Mouse (Mus musculus): ENCODE measurements around the gene Hist1h2ae. TPM values are rescaled to one million over a fixed set of nuclear protein-coding genes. Genes with fewer than 3 reads are reported as not detected.

Hist1h2ae gene
- polyA plus RNA-seq, 1 experiment from 2014 or later, result 158 TPM

Other genes starting within 250 kb of the Hist1h2ae start
- gene Zfp322a, start 202.0 kb downstream of the Hist1h2ae start, polyA plus RNA-seq (2015; fragmentation: Nextera tagmentation; extraction: Ambion mirVana), result 17.3 and 18.4 TPM in 2 replicates
- gene Abt1, start 147.4 kb downstream of the Hist1h2ae start, polyA plus RNA-seq (2015; fragmentation: Nextera tagmentation; extraction: Ambion mirVana), result 6.4 and 6.9 TPM in 2 replicates
- 2.5 and 3.0 TPM in 2 replicates for gene Btn1a1, start 105.3 kb downstream of the Hist1h2ae start, polyA plus RNA-seq (2015; fragmentation: Nextera tagmentation; extraction: Ambion mirVana)
- not detected in 2 replicates for gene Btn2a2, start 82.4 kb downstream of the Hist1h2ae start, polyA plus RNA-seq (2015; fragmentation: Nextera tagmentation; extraction: Ambion mirVana)
- 10.2 and 10.9 TPM in 2 replicates for gene Hist1h4h, start 40.2 kb downstream of the Hist1h2ae start, polyA plus RNA-seq (2015; fragmentation: Nextera tagmentation; extraction: Ambion mirVana)
- 40.9 and 45.6 TPM in 2 replicates for gene Hist1h2af, start 37.3 kb downstream of the Hist1h2ae start, polyA plus RNA-seq (2015; fragmentation: Nextera tagmentation; extraction: Ambion mirVana)
- 18.3 and 26.4 TPM in 2 replicates for gene Hist1h3g, start 35.8 kb downstream of the Hist1h2ae start, polyA plus RNA-seq (2015; fragmentation: Nextera tagmentation; extraction: Ambion mirVana)
- gene Hist1h2bh, start 27.8 kb downstream of the Hist1h2ae start, polyA plus RNA-seq (2015; fragmentation: Nextera tagmentation; extraction: Ambion mirVana), result 2.3 and 2.8 TPM in 2 replicates
- 5.0 and 8.1 TPM in 2 replicates for gene Hist1h3f, start 27.2 kb downstream of the Hist1h2ae start, polyA plus RNA-seq (2015; fragmentation: Nextera tagmentation; extraction: Ambion mirVana)
- gene Hist1h4f, start 19.6 kb downstream of the Hist1h2ae start, polyA plus RNA-seq (2015; fragmentation: Nextera tagmentation; extraction: Ambion mirVana), result 7.3 and 7.9 TPM in 2 replicates
- gene Hist1h1d, start 18.0 kb downstream of the Hist1h2ae start, polyA plus RNA-seq (2015; fragmentation: Nextera tagmentation; extraction: Ambion mirVana), result 0.91 and 1.1 TPM in 2 replicates
- 15.3 and 18.5 TPM in 2 replicates for gene Hist1h3e, start 8.9 kb downstream of the Hist1h2ae start, polyA plus RNA-seq (2015; fragmentation: Nextera tagmentation; extraction: Ambion mirVana)
- gene Hist1h2bg, start 176 bp upstream of the Hist1h2ae start, polyA plus RNA-seq (2015; fragmentation: Nextera tagmentation; extraction: Ambion mirVana), result 22.9 and 29.0 TPM in 2 replicates
- 18.8 and 26.9 TPM in 2 replicates for gene Hist1h2bf, start 3.0 kb upstream of the Hist1h2ae start, polyA plus RNA-seq (2015; fragmentation: Nextera tagmentation; extraction: Ambion mirVana)
- 4.1 and 8.1 TPM in 2 replicates for gene Hist1h2ad, start 3.2 kb upstream of the Hist1h2ae start, polyA plus RNA-seq (2015; fragmentation: Nextera tagmentation; extraction: Ambion mirVana)
- 19.3 and 30.4 TPM in 2 replicates for gene Hist1h3d, start 4.5 kb upstream of the Hist1h2ae start, polyA plus RNA-seq (2015; fragmentation: Nextera tagmentation; extraction: Ambion mirVana)
- gene Hist1h4d, start 10.4 kb upstream of the Hist1h2ae start, polyA plus RNA-seq (2015; fragmentation: Nextera tagmentation; extraction: Ambion mirVana), result 202 and 234 TPM in 2 replicates
- 2.5 and 3.2 TPM in 2 replicates for gene Hist1h2be, start 49.9 kb upstream of the Hist1h2ae start, polyA plus RNA-seq (2015; fragmentation: Nextera tagmentation; extraction: Ambion mirVana)
- gene Hist1h1e, start 51.3 kb upstream of the Hist1h2ae start, polyA plus RNA-seq (2015; fragmentation: Nextera tagmentation; extraction: Ambion mirVana), result 31.4 and 33.9 TPM in 2 replicates
- 1.9 and 3.1 TPM in 2 replicates for gene Hist1h2ac, start 112.7 kb upstream of the Hist1h2ae start, polyA plus RNA-seq (2015; fragmentation: Nextera tagmentation; extraction: Ambion mirVana)
- gene Hist1h2bc, start 113.0 kb upstream of the Hist1h2ae start, polyA plus RNA-seq (2015; fragmentation: Nextera tagmentation; extraction: Ambion mirVana), result 77.4 and 85.8 TPM in 2 replicates
- gene Hist1h1t, start 124.6 kb upstream of the Hist1h2ae start, polyA plus RNA-seq (2015; fragmentation: Nextera tagmentation; extraction: Ambion mirVana), result not detected in 2 replicates
- gene Hist1h4c, start 127.2 kb upstream of the Hist1h2ae start, polyA plus RNA-seq (2015; fragmentation: Nextera tagmentation; extraction: Ambion mirVana), result 18.8 TPM in 2 replicates
- 10.7 and 14.6 TPM in 2 replicates for gene Hfe, start 139.6 kb upstream of the Hist1h2ae start, polyA plus RNA-seq (2015; fragmentation: Nextera tagmentation; extraction: Ambion mirVana)
- gene Hist1h1c, start 167.6 kb upstream of the Hist1h2ae start, polyA plus RNA-seq (2015; fragmentation: Nextera tagmentation; extraction: Ambion mirVana), result 62.5 and 68.9 TPM in 2 replicates
- gene Hist1h3c, start 174.4 kb upstream of the Hist1h2ae start, polyA plus RNA-seq (2015; fragmentation: Nextera tagmentation; extraction: Ambion mirVana), result 10.7 and 11.0 TPM in 2 replicates
- gene Hist1h2bb, start 175.5 kb upstream of the Hist1h2ae start, polyA plus RNA-seq (2015; fragmentation: Nextera tagmentation; extraction: Ambion mirVana), result 7.7 and 9.4 TPM in 2 replicates
- gene Hist1h2ab, start 179.9 kb upstream of the Hist1h2ae start, polyA plus RNA-seq (2015; fragmentation: Nextera tagmentation; extraction: Ambion mirVana), result 104 and 128 TPM in 2 replicates
- gene Hist1h3b, start 181.0 kb upstream of the Hist1h2ae start, polyA plus RNA-seq (2015; fragmentation: Nextera tagmentation; extraction: Ambion mirVana), result 51.9 and 64.5 TPM in 2 replicates
- gene Hist1h4b, start 185.8 kb upstream of the Hist1h2ae start, polyA plus RNA-seq (2015; fragmentation: Nextera tagmentation; extraction: Ambion mirVana), result 8.3 and 9.5 TPM in 2 replicates
- gene Hist1h4a, start 190.0 kb upstream of the Hist1h2ae start, polyA plus RNA-seq (2015; fragmentation: Nextera tagmentation; extraction: Ambion mirVana), result 1.3 and 1.4 TPM in 2 replicates
- gene Hist1h3a, start 191.2 kb upstream of the Hist1h2ae start, polyA plus RNA-seq (2015; fragmentation: Nextera tagmentation; extraction: Ambion mirVana), result 26.7 and 31.7 TPM in 2 replicates
- gene Hist1h1a, start 192.4 kb upstream of the Hist1h2ae start, polyA plus RNA-seq (2015; fragmentation: Nextera tagmentation; extraction: Ambion mirVana), result 15.4 and 20.8 TPM in 2 replicates
- gene Trim38, start 198.7 kb upstream of the Hist1h2ae start, polyA plus RNA-seq (2015; fragmentation: Nextera tagmentation; extraction: Ambion mirVana), result not detected in 2 replicates
- not detected in 2 replicates for gene Slc17a2, start 235.8 kb upstream of the Hist1h2ae start, polyA plus RNA-seq (2015; fragmentation: Nextera tagmentation; extraction: Ambion mirVana)